Mouse (Mus musculus) lung, adult 10 weeks (tissue): ENCODE results near the gene Rabggtb. TPM values are rescaled to one million over a fixed set of nuclear protein-coding genes. Genes with fewer than 3 reads are reported as not detected.

ENCODE experiments used
- polyA plus RNA-seq: library from polyadenylated mRNA; stranded (reverse); fragments of 350-450 nt; fragmentation: Illumina TruSeq; extraction: RNeasy Lipid Tissue Mini Kit (QIAGEN cat#74804); gene quantifications from one replicate; pipeline ENCODE4 v1.2.3, GENCODE M21; 2014; ENCODE audit warnings: low read depth, low replicate concordance; ENCODE audit not compliant: insufficient read depth

Gene Rabggtb
- 40.4 TPM for polyA plus RNA-seq

GRCm38 (mm10) chr3:153912546-153913509 lies at the start of gene Rabggtb:
Gene Rabggtb, minus strand, starts transcription at chr3:153913009.

GRCm38 (mm10) chr3:153944335-153944990 lies 31.7 kb upstream of the Rabggtb start, which contains the start of gene Acadm:
Gene Acadm, minus strand, starts transcription at chr3:153944632.

GRCm38 (mm10) chr3:153906136-153906871 lies 6.5 kb downstream of the Rabggtb start, which contains the start of gene Msh4:
Gene Msh4, minus strand, starts transcription at chr3:153906138.

Other genes with a start within 250 kb of the Rabggtb start
- 3.3 TPM for gene St6galnac3, start 187.8 kb downstream of the Rabggtb start, polyA plus RNA-seq
- gene Asb17, start 68.8 kb downstream of the Rabggtb start, polyA plus RNA-seq: not detected
- not detected for gene Msh4, start 6.9 kb downstream of the Rabggtb start, polyA plus RNA-seq
- gene Acadm, start 31.6 kb upstream of the Rabggtb start, polyA plus RNA-seq: 84.3 TPM
- 0.08 TPM for gene Slc44a5, start 60.4 kb upstream of the Rabggtb start, polyA plus RNA-seq